Mouse (Mus musculus) embryonic fibroblast, embryonic 13.5 days (primary cell): Measurements from ENCODE around the gene Cnot2. TPM values are rescaled to one million over a fixed set of nuclear protein-coding genes. Genes with fewer than 3 reads are reported as not detected.

Experiments used
- H3K27ac ChIP-seq: 2 replicates; pipeline ENCODE4 v1.5.1; 2012; ENCODE audit warnings: low read length, control low read depth, inconsistent platforms; ENCODE audit not compliant: insufficient read depth
- H3K4me1 ChIP-seq: 2 replicates; pipeline ENCODE4 v1.6.1; 2011; ENCODE audit warnings: low read length; ENCODE audit not compliant: control insufficient read depth, insufficient read depth
- H3K4me3 ChIP-seq: 2 replicates; pipeline ENCODE4 v1.5.1; 2011; ENCODE audit warnings: mild to moderate bottlenecking, control low read depth, low read length; ENCODE audit not compliant: insufficient read depth
- CTCF ChIP-seq: IDR thresholded peaks from 2 replicates; pipeline ENCODE4 v1.5.1; 2011; ENCODE audit warnings: mild to moderate bottlenecking, control low read depth, low read length, moderate library complexity, borderline replicate concordance; ENCODE audit not compliant: insufficient read depth
- POLR2A ChIP-seq: IDR thresholded peaks from 2 replicates; pipeline ENCODE4 v1.6.1; 2011; ENCODE audit warnings: low read depth, mild to moderate bottlenecking, control low read depth, low read length, moderate library complexity
- polyA plus RNA-seq: library from polyadenylated mRNA; stranded (reverse); fragments of >200 nt; gene quantifications from 2 replicates; pipeline ENCODE4 v1.2.4, GENCODE M21; 2011; ENCODE audit warnings: low read depth; ENCODE audit not compliant: missing spikeins, insufficient read length

The Cnot2 gene
- polyA plus RNA-seq, 1 experiment = 111 TPM

DNA sequence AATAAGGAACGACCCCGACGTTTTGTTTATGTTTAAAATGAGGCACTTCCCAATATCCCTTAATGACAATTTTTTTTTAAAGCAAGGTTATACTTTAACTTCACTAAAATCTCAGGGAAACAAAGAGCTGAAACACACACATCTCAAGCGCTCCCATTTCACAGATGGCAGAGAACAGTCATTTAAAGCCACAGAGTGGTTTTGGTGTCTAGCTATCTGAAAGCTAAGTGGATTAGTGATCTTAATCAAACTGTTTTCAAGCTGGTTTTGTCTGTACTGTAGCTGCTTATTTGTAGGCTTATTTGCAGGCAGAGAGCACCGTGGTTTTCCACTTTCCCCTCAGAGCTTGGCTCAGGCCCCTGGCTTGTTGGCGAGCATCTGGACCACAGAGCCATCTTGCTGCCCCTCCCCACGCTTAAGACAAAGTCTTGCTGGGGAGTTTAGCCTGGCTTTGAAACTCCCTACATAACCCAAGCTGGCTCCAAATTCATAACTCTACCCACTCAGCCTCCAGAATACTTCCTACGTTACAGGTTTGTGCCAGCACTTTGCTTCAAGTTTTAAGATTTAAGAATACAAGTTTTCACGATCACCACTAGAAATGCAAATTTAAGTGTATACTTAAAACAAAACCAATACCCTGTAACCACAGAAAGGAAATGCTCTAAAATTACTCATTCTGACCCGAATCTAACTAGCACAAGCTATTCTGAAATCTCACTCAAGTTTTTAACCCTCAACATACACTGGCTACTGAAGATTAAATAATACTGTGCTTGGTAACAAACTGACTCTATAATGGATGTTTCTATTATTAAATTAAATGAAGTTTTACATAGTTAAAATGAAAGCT is 94.2 kb downstream of the Cnot2 start:
- H3K4me1 ChIP-seq = no peaks in the 10 kb centered on the region
- H3K27ac ChIP-seq = peak overlapping the region; percentile 32; the same call in 1 of the 2 replicates
- no peak overlapping the region for H3K4me3 ChIP-seq
- TF ChIP-seq CTCF = no peak

DNA sequence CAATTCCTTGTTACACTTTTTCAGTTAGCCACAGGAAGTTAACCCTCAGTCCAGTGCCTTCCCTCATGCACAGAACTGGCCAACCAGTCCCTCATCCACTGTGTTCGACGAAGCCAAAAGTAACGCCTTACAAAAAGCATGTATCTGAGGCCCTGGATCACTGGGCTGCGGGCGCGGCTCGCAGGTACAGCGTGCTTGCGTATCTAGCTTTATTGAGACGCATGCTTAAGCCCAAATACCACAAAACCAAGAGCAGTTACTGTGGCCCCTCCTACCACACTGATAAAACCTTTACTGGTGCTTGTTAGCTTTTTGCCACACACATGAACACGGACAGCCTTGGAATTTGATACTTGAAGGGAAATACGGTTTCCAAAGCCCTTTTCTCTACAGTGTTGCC is 99.4 kb downstream of the Cnot2 start:
- TF ChIP-seq POLR2A = no peak
- no peak for TF ChIP-seq CTCF

DNA sequence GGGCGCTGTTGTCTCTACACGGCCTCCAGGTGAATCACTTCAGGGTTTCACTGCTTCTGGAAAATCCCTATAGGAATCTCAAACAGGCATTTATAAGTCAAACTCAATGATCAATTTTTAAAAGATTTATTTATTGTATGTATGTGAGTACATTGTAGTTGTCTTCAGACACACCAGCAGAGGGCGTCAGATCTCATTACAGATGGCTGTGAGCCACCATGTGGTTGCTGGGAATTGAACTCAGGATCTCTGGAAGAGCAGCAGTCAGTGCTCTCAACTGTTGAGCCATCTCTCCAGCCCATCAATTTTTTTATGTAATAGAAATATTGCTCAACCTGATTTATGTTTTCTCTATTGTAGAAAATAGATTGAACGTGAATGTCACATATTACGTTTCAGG is 100.3 kb downstream of the Cnot2 start:
- Histone ChIP-seq H3K27ac (no peak overlapping the region), H3K4me1 (no peaks in the 10 kb centered on the region), H3K4me3 (no peak overlapping the region)
- TF ChIP-seq POLR2A (no peak), CTCF (no peak)

More for the DNA sequence above, 99.4 kb downstream of the Cnot2 start:
- H3K4me1 ChIP-seq = no peaks in the 10 kb centered on the region
- no peak overlapping the region for H3K4me3 ChIP-seq
- H3K27ac ChIP-seq = no peak overlapping the region

DNA sequence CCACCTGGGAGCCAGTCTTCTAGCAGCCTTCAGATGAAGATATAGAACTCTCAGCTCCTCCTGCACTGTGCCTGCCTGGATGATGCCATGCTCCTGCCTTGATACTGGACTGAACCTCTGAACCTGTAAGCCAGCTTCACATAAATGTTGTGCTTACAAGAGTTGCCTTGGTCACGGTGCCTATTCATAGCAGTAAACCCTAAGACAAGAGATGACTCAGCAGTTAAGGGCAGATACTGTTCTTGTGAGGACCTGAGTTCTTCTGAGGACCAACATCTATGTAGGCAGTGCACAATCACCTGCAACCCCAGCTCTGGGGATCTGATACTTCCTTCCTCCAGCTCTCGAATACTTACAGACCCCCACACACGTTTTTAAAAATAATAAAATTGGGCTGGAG is 104.8 kb downstream of the Cnot2 start:
- Histone ChIP-seq H3K4me1 (no peaks in the 10 kb centered on the region), H3K4me3 (no peak overlapping the region), H3K27ac (no peak overlapping the region)
- TF ChIP-seq POLR2A (no peak), CTCF (no peak)

DNA sequence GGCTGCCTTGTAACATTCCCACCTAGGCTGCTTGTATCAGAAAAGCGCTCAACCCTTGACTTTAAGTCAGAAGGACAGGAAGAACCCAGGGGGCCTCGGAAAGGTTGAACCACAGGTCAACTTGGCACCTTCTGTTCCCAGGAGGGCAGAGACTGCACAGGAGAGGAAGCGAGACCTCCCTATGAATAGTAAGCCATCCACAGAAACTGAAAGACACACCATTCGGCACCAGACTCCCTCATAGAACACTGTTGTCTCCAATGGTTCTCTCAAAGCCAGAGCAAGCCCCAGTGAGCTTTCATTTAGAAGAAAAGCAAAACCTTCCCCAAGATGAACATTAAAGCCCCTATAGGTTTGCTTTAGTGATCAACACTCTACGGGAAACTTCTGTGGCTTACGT is 105.6 kb downstream of the Cnot2 start:
- H3K4me3 ChIP-seq = no peak overlapping the region
- no peaks in the 10 kb centered on the region for H3K4me1 ChIP-seq
- TF ChIP-seq CTCF (no peak), POLR2A (no peak)
- no peak overlapping the region for H3K27ac ChIP-seq

DNA sequence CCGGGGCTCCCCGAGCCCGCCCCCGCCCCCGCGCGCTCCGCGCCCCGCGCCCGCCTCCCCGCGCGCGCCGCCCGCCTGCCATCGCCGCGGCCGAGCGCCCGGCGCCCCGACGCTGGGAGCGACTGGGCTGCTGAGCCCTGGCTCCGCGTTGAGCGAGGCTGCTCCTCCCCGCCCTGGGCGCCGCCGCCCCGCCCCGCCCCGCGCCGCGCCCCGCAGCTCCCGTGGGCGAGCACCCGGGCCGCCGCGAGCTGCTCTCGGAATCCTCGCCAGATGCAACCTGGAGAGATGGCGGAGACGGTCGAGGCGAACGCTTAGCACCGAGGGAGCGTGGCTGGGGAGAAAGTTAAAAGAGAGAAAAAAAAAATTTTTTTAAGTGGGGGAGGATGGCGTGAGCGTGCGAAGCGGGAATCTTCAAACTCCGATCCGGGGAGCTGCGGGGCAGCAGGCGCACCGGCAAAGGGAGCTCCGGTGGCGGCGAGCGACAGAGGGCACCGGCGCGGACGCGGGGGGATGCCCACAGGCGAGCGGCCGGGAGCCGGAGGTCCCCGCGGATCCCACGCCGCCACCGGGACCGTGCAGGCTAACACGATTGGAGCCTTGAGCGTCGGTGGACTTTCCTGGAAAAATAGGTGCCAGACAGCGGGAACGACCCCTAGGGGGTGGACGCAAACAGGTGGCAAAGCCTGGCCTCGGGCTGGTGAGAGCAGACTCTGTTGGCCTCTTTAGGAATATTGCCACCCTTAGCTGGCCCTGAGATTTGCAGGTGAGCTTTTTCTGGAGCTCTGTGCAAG is 107.4 kb downstream of the Cnot2 start, which contains the start of gene Kcnmb4:
Gene Kcnmb4, minus strand, starts transcription at position 120 of the 791 bp plus-strand sequence.
- TF ChIP-seq CTCF = no peak
- TF ChIP-seq POLR2A = peak; percentile 25; the same call in 1 of the 2 replicates
- Histone ChIP-seq H3K4me3 (peak within 1 kb of the TSS; percentile 62), H3K27ac (no peak within 1 kb of the TSS), H3K4me1 (no peaks in the 10 kb centered on the region)

DNA sequence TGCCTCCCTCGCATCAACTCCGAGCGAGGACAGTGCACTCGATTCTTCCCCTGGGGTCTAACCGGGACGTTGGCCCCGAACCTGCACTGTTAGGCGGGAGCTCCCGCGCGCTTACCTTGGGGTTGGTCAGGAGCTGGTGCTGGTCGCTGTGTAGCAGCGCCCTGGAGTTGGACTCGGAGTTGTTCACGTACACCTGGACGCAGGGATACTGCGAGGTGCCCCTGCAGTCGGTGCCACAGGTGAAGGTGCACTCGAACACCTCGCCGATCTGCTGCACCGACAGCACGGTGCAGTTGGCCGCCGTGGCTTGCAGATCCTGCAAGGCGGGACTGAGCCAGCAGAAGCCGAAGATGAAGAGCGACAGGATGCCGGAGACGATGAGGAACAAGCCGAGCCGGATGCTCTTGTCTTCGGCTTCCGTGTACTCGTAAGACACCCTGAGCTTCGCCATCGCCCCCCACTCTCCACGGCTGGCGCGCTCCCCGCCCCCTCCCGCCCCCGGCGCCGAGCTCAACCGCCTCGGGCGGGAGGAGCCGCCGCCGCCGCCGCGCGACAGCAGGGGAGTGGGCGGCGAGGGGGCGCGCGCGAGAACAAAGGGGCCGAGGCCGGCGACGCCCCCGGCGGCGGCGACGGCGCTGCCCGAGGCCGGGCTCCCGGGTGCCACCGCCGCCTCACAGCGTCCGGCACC is 108.1 kb downstream of the Cnot2 start:
- Histone ChIP-seq H3K27ac (no peak overlapping the region), H3K4me1 (no peaks in the 10 kb centered on the region), H3K4me3 (peak overlapping the region; percentile 46)
- TF ChIP-seq POLR2A (no peak), CTCF (no peak)

DNA sequence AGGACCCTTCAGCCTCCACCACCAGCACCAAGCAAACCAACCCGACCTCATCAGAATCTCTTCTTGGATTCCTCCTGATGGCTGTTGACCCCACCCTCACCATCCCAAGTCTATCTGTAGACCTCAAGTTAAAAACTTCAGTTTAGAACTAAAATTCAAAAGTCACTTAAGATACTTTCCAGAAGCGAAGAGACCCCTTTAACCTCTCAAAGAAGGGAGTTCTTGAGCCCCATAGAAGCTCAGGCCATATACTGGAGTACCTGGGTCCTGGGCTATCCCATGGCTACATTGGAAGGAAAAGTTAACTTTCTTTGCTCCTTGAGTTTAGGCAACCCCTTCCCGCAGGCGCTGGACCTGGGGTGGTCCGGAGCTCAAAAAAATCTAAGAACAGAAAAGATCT is 108.7 kb downstream of the Cnot2 start:
- Histone ChIP-seq H3K4me3 (peak overlapping the region; percentile 46), H3K27ac (no peak overlapping the region), H3K4me1 (no peaks in the 10 kb centered on the region)
- no peak for TF ChIP-seq CTCF
- no peak for TF ChIP-seq POLR2A

DNA sequence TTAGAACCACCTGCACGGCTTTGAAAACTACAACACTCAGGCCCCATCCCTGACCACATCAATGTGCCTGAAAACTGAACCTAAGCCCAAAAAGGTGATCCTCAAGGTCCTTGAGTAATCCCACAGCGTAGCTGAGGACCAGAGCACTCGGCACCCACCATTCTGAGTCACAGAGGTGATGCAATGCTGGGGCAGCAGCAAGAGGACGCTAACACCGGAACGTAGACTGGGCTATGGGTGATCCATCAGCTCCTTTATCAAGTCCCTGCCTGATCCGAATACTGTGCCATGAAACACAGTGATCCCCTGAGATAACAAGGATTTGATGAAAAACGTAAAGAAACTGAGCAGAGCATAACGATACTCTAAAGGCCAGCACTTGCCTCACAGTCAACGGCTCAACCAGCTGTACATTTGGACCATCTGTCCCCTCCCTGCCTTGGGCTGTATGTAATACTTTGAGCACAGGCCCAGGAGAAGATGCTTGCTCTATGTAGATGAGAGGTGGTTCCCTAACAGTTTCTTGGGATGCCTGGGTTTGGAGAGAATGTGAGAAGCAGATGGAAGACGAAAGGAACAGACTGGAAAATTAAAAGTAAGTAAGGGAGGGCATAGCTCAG is 110.9 kb downstream of the Cnot2 start:
- Histone ChIP-seq H3K27ac (no peak overlapping the region), H3K4me1 (no peaks in the 10 kb centered on the region), H3K4me3 (no peak overlapping the region)
- TF ChIP-seq CTCF (no peak), POLR2A (no peak)
